ENCODE assay signal across 22 mouse cellular contexts in the genomic region with DNA sequence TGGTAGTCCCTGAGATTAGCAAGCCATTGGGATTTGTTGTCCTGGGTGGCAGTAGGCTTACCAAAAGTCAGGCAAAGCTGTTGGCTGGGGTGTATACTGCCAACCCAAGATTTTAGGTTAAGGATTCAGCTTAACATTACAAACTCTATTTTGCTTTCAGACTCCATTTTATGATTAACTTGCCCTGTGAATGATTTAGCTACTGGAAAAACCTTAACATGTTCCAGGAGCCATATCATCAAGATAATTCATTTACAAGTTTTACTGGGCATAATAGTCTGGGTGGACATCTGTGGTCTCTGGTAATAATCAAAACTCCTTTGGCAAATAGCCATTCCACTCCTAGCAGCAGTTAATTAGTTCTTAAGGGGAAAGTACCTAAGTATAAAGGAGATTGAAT. TPM values are rescaled to one million over a fixed set of nuclear protein-coding genes. Genes with fewer than 3 reads are reported as not detected.
"Had no signal": no experiment of that assay in that cellular context is flagged by ENCODE, and none has a peak within 500 bp of the region (broad histone marks: within the 10 kb centered on the region; RNA-seq: fewer than 3 reads in every experiment).

No protein-coding gene starts in this region.

- H3K4me1 ChIP-seq: lung, embryonic 15.5 days; megakaryocyte, embryonic 14.5 days; midbrain, embryonic 13.5 days; midbrain, embryonic 15.5 days; neural tube, embryonic 12.5 days; stomach, embryonic 15.5 days had no signal

- H3K9ac ChIP-seq: lung, embryonic 15.5 days; midbrain, embryonic 13.5 days; midbrain, embryonic 15.5 days; neural tube, embryonic 12.5 days; stomach, embryonic 15.5 days had no signal

- H3K27ac ChIP-seq: lung, embryonic 15.5 days; macrophage; midbrain, embryonic 13.5 days; midbrain, embryonic 15.5 days; neural tube, embryonic 12.5 days; stomach, embryonic 15.5 days; stomach, postnatal 0 days had no signal

- H3K4me2 ChIP-seq: lung, embryonic 15.5 days; midbrain, embryonic 11.5 days; midbrain, embryonic 13.5 days; midbrain, embryonic 15.5 days; neural tube, embryonic 12.5 days; stomach, embryonic 15.5 days had no signal

- H3K4me3 ChIP-seq: lung, embryonic 15.5 days; megakaryocyte, embryonic 14.5 days; midbrain, embryonic 13.5 days; midbrain, embryonic 15.5 days; neural tube, embryonic 12.5 days; stomach, embryonic 15.5 days had no signal

- H3K27me3 ChIP-seq: lung, embryonic 15.5 days; megakaryocyte, embryonic 14.5 days; midbrain, embryonic 13.5 days; midbrain, embryonic 15.5 days; neural tube, embryonic 12.5 days; stomach, embryonic 15.5 days had no signal

- H3K36me3 ChIP-seq: lung, embryonic 15.5 days; midbrain, embryonic 13.5 days; midbrain, embryonic 15.5 days; neural tube, embryonic 12.5 days; stomach, embryonic 15.5 days had no signal

- H3K9me3 ChIP-seq: lung, embryonic 15.5 days; megakaryocyte, embryonic 14.5 days; neural tube, embryonic 12.5 days; stomach, embryonic 15.5 days had no signal

- DNase-seq: lung, adult 2 months; lung, postnatal 14 days; lung, postnatal 36 days; right cerebral cortex, postnatal 14 days; thymus, adult 2 months; thymus, postnatal 25 days; thymus, postnatal 4 days had no signal

- ATAC-seq: lung, postnatal 0 days; midbrain, embryonic 13.5 days; midbrain, embryonic 15.5 days had no signal

RNA-seq across cellular contexts. Expression of gene D730048I06Rik, which starts 8.2 kb away (rescaled TPM):
- polyA plus RNA-seq: lung, adult 2 months; lung, embryonic 15.5 days; lung, postnatal 0 days; macrophage; midbrain, embryonic 11.5 days; midbrain, embryonic 13.5 days; midbrain, embryonic 15.5 days; midbrain, postnatal 0 days; neural tube, embryonic 12.5 days; neural tube, embryonic 14.5 days; spleen, adult 2 months; stomach, embryonic 15.5 days; stomach, postnatal 0 days; thymus, adult 2 months; urinary bladder, adult 2 months had no signal

RNA-seq across cellular contexts. Expression of gene Gm27235, which starts 8.2 kb away (rescaled TPM):
- polyA plus RNA-seq: lung, adult 2 months; lung, embryonic 15.5 days; lung, postnatal 0 days; macrophage; midbrain, embryonic 11.5 days; midbrain, embryonic 13.5 days; midbrain, embryonic 15.5 days; midbrain, postnatal 0 days; neural tube, embryonic 12.5 days; neural tube, embryonic 14.5 days; spleen, adult 2 months; stomach, embryonic 15.5 days; stomach, postnatal 0 days; thymus, adult 2 months; urinary bladder, adult 2 months had no signal

RNA-seq across cellular contexts. Expression of gene Gm17727, which starts 20.2 kb away (rescaled TPM):
- polyA plus RNA-seq: lung, adult 2 months; lung, embryonic 15.5 days; lung, postnatal 0 days; macrophage; midbrain, embryonic 11.5 days; midbrain, embryonic 13.5 days; midbrain, embryonic 15.5 days; midbrain, postnatal 0 days; neural tube, embryonic 12.5 days; neural tube, embryonic 14.5 days; spleen, adult 2 months; stomach, embryonic 15.5 days; stomach, postnatal 0 days; testis, adult 2 months; thymus, adult 2 months; urinary bladder, adult 2 months had no signal

RNA-seq across cellular contexts. Expression of gene 9230110F15Rik, which starts 45.8 kb away (rescaled TPM):
- polyA plus RNA-seq: lung, adult 2 months; lung, embryonic 15.5 days; lung, postnatal 0 days; macrophage; midbrain, embryonic 11.5 days; midbrain, embryonic 13.5 days; midbrain, embryonic 15.5 days; midbrain, postnatal 0 days; neural tube, embryonic 12.5 days; neural tube, embryonic 14.5 days; spleen, adult 2 months; stomach, embryonic 15.5 days; stomach, postnatal 0 days; testis, adult 2 months; thymus, adult 2 months; urinary bladder, adult 2 months had no signal

RNA-seq across cellular contexts. Expression of gene Gm17677, which starts 57.3 kb away (rescaled TPM):
- polyA plus RNA-seq: lung, adult 2 months; lung, embryonic 15.5 days; lung, postnatal 0 days; macrophage; midbrain, embryonic 11.5 days; midbrain, embryonic 13.5 days; midbrain, embryonic 15.5 days; midbrain, postnatal 0 days; neural tube, embryonic 12.5 days; neural tube, embryonic 14.5 days; spleen, adult 2 months; stomach, embryonic 15.5 days; stomach, postnatal 0 days; testis, adult 2 months; thymus, adult 2 months; urinary bladder, adult 2 months had no signal
